Mouse (Mus musculus): ENCODE measurements at regions not wholly inside any gene's neighbourhood (a gene's known extent, or its start where the extent isn't known, plus 50 kb on each side); places are given as distances from the start of the nearest gene placed in this dataset.

GRCm38 (mm10) chr19:18253333-18253732, 378.3 kb downstream of the Ostf1 start:
- Histone ChIP-seq H3K9ac (ENCODE audit: low read length) (no peak overlapping the region), H3K27me3 (ENCODE audit: control insufficient read depth, insufficient read depth, low read length) (no peaks in the 10 kb centered on the region), H3K4me3 (ENCODE audit: low read depth, low read length) (no peak overlapping the region), H3K27ac (replicated peaks) (no peak overlapping the region), H3K36me3 (ENCODE audit: control insufficient read depth, insufficient read depth, low read length) (no peaks in the 10 kb centered on the region), H3K9me3 (ENCODE audit: control insufficient read depth, low read length) (no peaks in the 10 kb centered on the region), H3K4me2 (replicated peaks; ENCODE audit: low read depth) (no peak overlapping the region), H3K4me1 (replicated peaks; ENCODE audit: control insufficient read depth, insufficient read depth) (no peaks in the 10 kb centered on the region)
- 77% methylated on average over 4 of the region's 4 CpGs for WGBS
- TF ChIP-seq CTCF (IDR thresholded peaks at IDR 0.05; ENCODE audit: low read depth) (no peak), EP300 (optimal IDR thresholded peaks at IDR 0.05) (no peak)
- no peak for DNase-seq (ENCODE audit: low spot score)
- no peak for ATAC-seq (ENCODE audit: low FRiP score, low TSS enrichment)
